Mouse (Mus musculus) brain, embryonic 14.5 days (tissue): Measurements from ENCODE around the gene Prrc2b.

Source experiments
- CTCF ChIP-seq: fragments of 200-500 bp; IDR thresholded peaks from 2 replicates; pipeline ENCODE4 v1.5.1; 2012; ENCODE audit warnings: inconsistent platforms, mild to moderate bottlenecking, moderate library complexity, borderline replicate concordance; ENCODE audit not compliant: insufficient read depth, insufficient read length; ENCODE audit errors: extremely low read depth
- POLR2A ChIP-seq: fragments of 200-500 bp; IDR thresholded peaks from 2 replicates; pipeline ENCODE4 v1.6.1; 2012; ENCODE audit warnings: mild to moderate bottlenecking, inconsistent platforms, borderline replicate concordance; ENCODE audit not compliant: poor library complexity, insufficient read depth, insufficient read length, severe bottlenecking; ENCODE audit errors: extremely low read depth

DNA sequence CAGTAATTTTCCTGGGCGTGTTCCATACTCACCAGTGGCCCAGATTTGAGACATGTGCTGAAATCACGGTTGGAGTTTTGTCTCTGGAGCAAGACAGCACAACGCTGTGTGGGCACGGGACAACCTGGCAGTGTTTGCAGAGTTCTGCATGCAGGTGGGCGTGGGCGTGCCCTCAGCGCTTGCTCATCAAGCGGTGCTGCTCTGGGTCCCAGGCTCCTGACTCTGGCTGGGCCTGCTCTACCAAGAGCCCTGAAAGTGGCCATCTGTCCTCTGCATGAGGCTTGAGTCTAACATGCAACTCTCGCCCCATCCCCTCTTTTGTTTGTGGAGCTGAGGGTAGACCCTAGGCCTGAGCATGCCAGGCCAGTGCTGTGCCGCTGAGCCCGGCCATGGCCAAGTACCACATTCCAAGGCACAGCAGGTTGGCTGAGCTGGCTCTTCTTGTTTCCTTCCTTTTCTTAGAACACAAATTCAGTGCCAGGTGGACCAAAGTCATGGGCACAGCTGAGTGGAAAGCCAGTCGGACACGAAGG lies 36.2 kb downstream of the Prrc2b start:
- no peak for TF ChIP-seq CTCF
- TF ChIP-seq POLR2A: no peak
